Mouse (Mus musculus) stomach, postnatal 0 days (tissue): ENCODE data around the gene Fnbp1l.

Source experiments
- CTCF ChIP-seq: IDR thresholded peaks from 2 replicates; pipeline ENCODE4 v1.5.1; 2016; ENCODE audit warnings: antibody characterized with exemption, low read depth, mild to moderate bottlenecking, moderate library complexity
- EP300 ChIP-seq: optimal IDR thresholded peaks from 2 replicates; pipeline ENCODE3; 2016; ENCODE audit warnings: antibody characterized with exemption

DNA sequence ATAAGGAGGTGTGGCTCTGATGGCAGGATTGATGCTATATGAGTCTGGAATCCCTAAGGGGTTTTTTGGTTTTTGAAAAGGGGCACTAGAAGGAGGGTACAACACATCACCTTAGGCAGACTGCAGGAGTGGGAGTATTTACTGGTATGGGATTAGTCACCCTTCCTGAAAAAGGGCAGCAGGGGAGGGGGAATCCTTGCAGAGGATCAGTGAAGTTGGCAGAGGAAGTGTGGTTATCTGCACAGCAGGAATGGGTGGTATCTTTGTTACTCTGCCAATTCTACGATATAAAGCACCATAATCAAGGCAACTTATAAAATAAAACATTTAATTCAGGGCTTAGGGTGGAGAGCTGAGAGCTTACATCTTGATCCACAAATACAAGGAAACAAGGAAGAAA is 44.6 kb downstream of the Fnbp1l start:
- no peak for TF ChIP-seq EP300
- no peak for TF ChIP-seq CTCF
